Mouse (Mus musculus) limb, embryonic 15.5 days (tissue): ENCODE data around the gene Dcn. TPM values are rescaled to one million over a fixed set of nuclear protein-coding genes. Genes with fewer than 3 reads are reported as not detected.

Source experiments
- ATAC-seq: fragments of 200-750 bp; cut with Nextera tagmentation; 2 replicates; pipeline ENCODE4 v1.8.0; 2017; ENCODE audit warnings: low read depth, moderate TSS enrichment; ENCODE audit not compliant: insufficient number of reproducible peaks, low FRiP score, low TSS enrichment
- H3K27ac ChIP-seq: fragments of 300-500 bp; sonication (generic); 2 replicates; pipeline ENCODE4 v1.5.1; 2015; ENCODE audit warnings: moderate library complexity, mild to moderate bottlenecking, inconsistent platforms
- H3K27me3 ChIP-seq: fragments of 300-500 bp; sonication (generic); 2 replicates; pipeline ENCODE4 v1.6.1; 2015; ENCODE audit warnings: inconsistent platforms
- H3K36me3 ChIP-seq: fragments of 300-500 bp; sonication (generic); 2 replicates; pipeline ENCODE4 v1.6.1; 2015; ENCODE audit warnings: inconsistent platforms
- H3K4me1 ChIP-seq: fragments of 300-500 bp; sonication (generic); 2 replicates; pipeline ENCODE4 v1.6.1; 2015; ENCODE audit warnings: inconsistent platforms
- H3K4me2 ChIP-seq: fragments of 300-500 bp; sonication (generic); 2 replicates; pipeline ENCODE4 v1.6.1; 2015; ENCODE audit warnings: mild to moderate bottlenecking, inconsistent platforms
- H3K4me3 ChIP-seq: fragments of 300-500 bp; sonication (generic); 2 replicates; pipeline ENCODE4 v1.5.1; 2015; ENCODE audit warnings: mild to moderate bottlenecking, inconsistent platforms
- H3K9ac ChIP-seq: fragments of 300-500 bp; sonication (generic); 2 replicates; pipeline ENCODE4 v1.6.1; 2015; ENCODE audit warnings: inconsistent platforms
- H3K9me3 ChIP-seq: fragments of 300-500 bp; sonication (generic); 2 replicates; pipeline ENCODE4 v1.6.1; 2016; ENCODE audit warnings: inconsistent platforms
- WGBS: fragments of 180-500 bp; shearing (Covaris S2); methylation state at CpG from one replicate; pipeline ENCODE4 v1.1.7; 2015; 5-methylcytosine and 5-hydroxymethylcytosine counted together
- polyA plus RNA-seq: library from polyadenylated mRNA; unstranded; fragments of >200 nt; fragmentation: Nextera tagmentation; extraction: Ambion mirVana; gene quantifications from 2 replicates; pipeline ENCODE4 v1.2.1, GENCODE M21; 2015

Gene Dcn
- polyA plus RNA-seq, 1 experiment from 2014 or later = 1,005 TPM

GRCm38 (mm10) chr10:97567489-97568135 lies 88.2 kb downstream of the Dcn start:
- Histone ChIP-seq H3K36me3 (peaks cover 9% of the 10 kb centered on the region; the same call in 1 of the 2 replicates), H3K27me3 (no peaks in the 10 kb centered on the region), H3K4me2 (no peak overlapping the region), H3K4me1 (peaks cover 8% of the 10 kb centered on the region; the same call in 1 of the 2 replicates), H3K27ac (peak overlapping the region; percentile 80), H3K9ac (no peak overlapping the region), H3K9me3 (no peaks in the 10 kb centered on the region), H3K4me3 (peak overlapping the region; percentile 32)
- no peak for ATAC-seq
- WGBS = 42% methylated on average over 8 of the region's 8 CpGs

Other genes with a start within 250 kb of the Dcn start
- gene Lum, start 85.5 kb downstream of the Dcn start, polyA plus RNA-seq = 666 and 680 TPM in 2 replicates
- 192 and 198 TPM in 2 replicates for gene Kera, start 127.3 kb downstream of the Dcn start, polyA plus RNA-seq
- 53.5 and 55.8 TPM in 2 replicates for gene Epyc, start 164.5 kb downstream of the Dcn start, polyA plus RNA-seq
- gene Ccer1, start 213.4 kb downstream of the Dcn start, polyA plus RNA-seq = not detected in 2 replicates
- not detected in 2 replicates for gene C030005K15Rik, start 247.1 kb downstream of the Dcn start, polyA plus RNA-seq